ENCODE assay signal across 17 mouse cellular contexts in the genomic region with DNA sequence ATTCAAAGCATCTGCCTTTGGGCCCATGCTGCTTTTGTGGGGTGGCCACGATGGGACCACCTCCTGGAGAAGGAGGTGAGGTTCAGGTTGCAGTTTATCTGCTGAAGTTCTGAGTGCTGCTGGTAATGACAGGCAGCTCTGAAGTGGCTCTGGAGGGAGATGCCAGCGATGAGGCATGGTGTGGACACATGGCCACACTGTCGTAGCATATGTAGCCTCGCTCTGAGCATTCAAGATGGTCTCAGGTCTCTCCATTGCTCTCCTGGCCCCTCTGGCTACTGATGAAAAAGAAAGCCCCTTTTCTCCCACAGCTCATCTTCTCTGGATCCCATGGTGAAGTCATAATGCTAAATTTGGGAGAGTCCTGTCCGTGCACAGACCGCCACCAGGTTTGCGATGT.
"Had no signal": no experiment of that assay in that cellular context is flagged by ENCODE, and none has a peak within 500 bp of the region (broad histone marks: within the 10 kb centered on the region; RNA-seq: fewer than 3 reads in every experiment).

No protein-coding gene starts in this region.

- H3K27me3 ChIP-seq: midbrain, embryonic 12.5 days; neural tube, embryonic 13.5 days; neural tube, embryonic 15.5 days had no signal

- H3K4me3 ChIP-seq: midbrain, embryonic 10.5 days; midbrain, embryonic 12.5 days; myocyte; neural tube, embryonic 13.5 days; neural tube, embryonic 15.5 days had no signal

- H3K27ac ChIP-seq: midbrain, embryonic 10.5 days; midbrain, embryonic 12.5 days; neural tube, embryonic 13.5 days; neural tube, embryonic 15.5 days had no signal

- H3K4me1 ChIP-seq: midbrain, embryonic 10.5 days; midbrain, embryonic 12.5 days had no signal

- ATAC-seq: midbrain, embryonic 16.5 days had no signal

- DNase-seq: lung, adult 18-20 months; lung, embryonic 14.5 days; lung, postnatal 10 days; lung, postnatal 4 days; midbrain, embryonic 14.5 days; retina, postnatal 1 day; right cerebral cortex, adult 18-20 months; spleen, adult 18-20 months; thymus, adult 18-20 months; thymus, postnatal 14 days; thymus, postnatal 36 days had no signal
